Mouse (Mus musculus) heart, adult 2 months (tissue): ENCODE measurements around the gene Itln1. TPM values are rescaled to one million over a fixed set of nuclear protein-coding genes. Genes with fewer than 3 reads are reported as not detected.
A peak's percentile ranks its signal among the peaks of the same experiment; 100 is the strongest.

Source experiments
- DNase-seq, 2 experiments: peaks; one replicate each; pipeline ENCODE4 v3.0.0; 2021
- H3K27ac ChIP-seq: fragments of 200-600 bp; 2 replicates; pipeline ENCODE4 v1.8.1; 2022
- H3K27me3 ChIP-seq: fragments of 200-500 bp; 2 replicates; pipeline ENCODE4 v1.6.1; 2012; ENCODE audit warnings: mild to moderate bottlenecking, low read length, inconsistent platforms, mixed read lengths; ENCODE audit not compliant: control insufficient read depth, insufficient read depth
- H3K36me3 ChIP-seq: fragments of 200-500 bp; 2 replicates; pipeline ENCODE4 v1.6.1; 2012; ENCODE audit warnings: low read length, inconsistent platforms; ENCODE audit not compliant: control insufficient read depth, insufficient read depth
- H3K4me1 ChIP-seq: fragments of 200-500 bp; 2 replicates; pipeline ENCODE4 v1.6.1; 2011; ENCODE audit warnings: low read length; ENCODE audit not compliant: control insufficient read depth, insufficient read depth
- H3K4me3 ChIP-seq: fragments of 200-600 bp; 2 replicates; pipeline ENCODE4 v1.8.1; 2022
- H3K79me2 ChIP-seq: fragments of 200-500 bp; replicated peaks from 2 replicates; pipeline ENCODE4 v1.6.1; 2012; ENCODE audit warnings: mild to moderate bottlenecking, inconsistent platforms, low read length, moderate library complexity, mixed read lengths; ENCODE audit not compliant: control insufficient read depth, insufficient read depth
- H3K9ac ChIP-seq: fragments of 200-500 bp; 2 replicates; pipeline ENCODE4 v1.6.1; 2012; ENCODE audit warnings: low read depth, mild to moderate bottlenecking, control low read depth, inconsistent platforms, low read length, mixed read lengths
- CTCF ChIP-seq: fragments of 200-600 bp; IDR thresholded peaks from 2 replicates; pipeline ENCODE4 v1.8.1; 2022; ENCODE audit warnings: antibody characterized with exemption, mild to moderate bottlenecking, moderate library complexity
- EP300 ChIP-seq: fragments of 200-500 bp; IDR thresholded peaks from 2 replicates; pipeline ENCODE4 v1.6.1; 2011; ENCODE audit warnings: low read depth, low read length, control low read depth; ENCODE audit not compliant: insufficient read depth
- POLR2A ChIP-seq: fragments of 200-500 bp; IDR thresholded peaks from 2 replicates; pipeline ENCODE4 v1.6.1; 2011; ENCODE audit warnings: mild to moderate bottlenecking, low read depth, low read length, control low read depth; ENCODE audit not compliant: insufficient read depth
- WGBS: fragments of 180-500 bp; shearing (Covaris S2); methylation state at CpG from one replicate; pipeline ENCODE4 v1.1.7; 2018; 5-methylcytosine and 5-hydroxymethylcytosine counted together
- intact Hi-C: fragments of 180-260 bp; cut with DNase I; formaldehyde crosslinking; loops from one replicate; pipeline ENCODE4 v1.15.1; 2025
- polyA plus RNA-seq: library from polyadenylated mRNA; depleted of rRNA; stranded (reverse); fragments of >200 nt; gene quantifications from 2 replicates; pipeline ENCODE4 v1.2.3, GENCODE M21; 2012
- total RNA-seq, 2 experiments: library from RNA; stranded (reverse); gene quantifications; 2 replicates each; pipeline ENCODE4 v1.2.3; 2021

Itln1 gene
- total and polyA plus RNA-seq, 3 experiments = 0.16 TPM; not detected in 2

DNA sequence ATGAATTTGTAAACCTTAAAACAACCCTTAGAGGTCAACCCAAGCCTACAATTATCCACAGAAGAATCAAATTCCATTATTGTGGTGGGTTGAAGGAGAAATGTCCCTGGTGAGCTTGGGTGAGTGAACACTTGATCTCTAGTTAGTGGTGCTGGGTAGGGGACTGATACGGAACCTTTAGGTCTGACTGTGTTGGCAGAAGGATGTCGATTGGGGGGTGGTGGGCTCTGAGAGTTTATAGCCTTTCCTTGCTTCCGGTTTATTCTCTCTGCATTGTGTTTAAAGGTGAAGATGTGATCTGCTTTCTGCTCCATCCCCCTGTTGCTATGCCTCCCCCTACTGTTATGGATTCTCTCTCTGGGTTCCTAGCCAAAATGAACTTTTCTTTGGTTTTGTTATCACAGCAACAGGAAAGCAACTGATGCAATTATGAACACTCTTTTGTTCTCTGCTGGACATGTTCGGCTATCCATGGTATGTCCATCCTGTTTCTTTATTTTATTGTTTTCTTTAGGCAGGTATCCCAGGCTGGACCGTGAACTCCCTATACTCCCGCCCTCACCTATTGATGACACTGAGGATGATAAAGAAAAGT, 34.0 kb downstream of the Itln1 start:
- intact Hi-C loops = loop anchor here (10.0 kb wide), 1 partner anchor 396 kb away; no protein-coding TSS in a partner anchor
- H3K36me3 ChIP-seq = no peaks in the 10 kb centered on the region
- H3K27ac ChIP-seq = no peak overlapping the region
- 45% methylated on average over 6 of the region's 6 CpGs for whole genome bisulfite sequencing
- no peaks in the 10 kb centered on the region for H3K27me3 ChIP-seq
- H3K9ac ChIP-seq = no peak overlapping the region
- TF ChIP-seq POLR2A (no peak), EP300 (no peak), CTCF (no peak)
- H3K79me2 ChIP-seq = no peaks in the 10 kb centered on the region
- no peaks in the 10 kb centered on the region for H3K4me1 ChIP-seq
- no peak overlapping the region for H3K4me3 ChIP-seq
- DNase-seq = no peak

DNA sequence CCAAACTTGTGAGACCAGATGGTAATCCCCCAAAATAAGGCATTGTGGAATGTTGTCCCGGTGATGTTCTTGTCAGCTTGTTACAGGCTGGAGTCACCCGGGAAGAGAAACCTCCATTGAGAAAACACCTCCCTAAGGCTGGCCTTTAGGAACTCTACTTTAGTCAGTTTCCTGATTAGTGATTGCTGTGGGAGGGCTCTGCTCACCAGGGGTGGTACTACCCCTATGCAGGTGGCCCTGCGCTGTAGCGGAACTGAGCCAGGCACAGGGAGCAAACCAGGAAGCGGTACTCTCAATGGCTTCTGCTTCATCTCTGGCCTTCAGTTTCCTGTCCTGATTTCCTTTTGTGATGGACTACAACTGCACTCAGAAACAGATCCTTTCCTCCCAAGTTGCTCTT, 35.2 kb downstream of the Itln1 start:
- DNase-seq = no peak
- no peaks in the 10 kb centered on the region for H3K36me3 ChIP-seq
- H3K9ac ChIP-seq = no peak overlapping the region
- H3K4me3 ChIP-seq = no peak overlapping the region
- no peak for TF ChIP-seq POLR2A
- no peaks in the 10 kb centered on the region for H3K4me1 ChIP-seq
- no peak overlapping the region for H3K27ac ChIP-seq
- no peaks in the 10 kb centered on the region for H3K79me2 ChIP-seq
- H3K27me3 ChIP-seq = no peaks in the 10 kb centered on the region
- intact Hi-C loops = loop anchor here (10.0 kb wide), 1 partner anchor 395 kb away; no protein-coding TSS in a partner anchor
- WGBS = 58% methylated on average over 5 of the region's 5 CpGs

DNA sequence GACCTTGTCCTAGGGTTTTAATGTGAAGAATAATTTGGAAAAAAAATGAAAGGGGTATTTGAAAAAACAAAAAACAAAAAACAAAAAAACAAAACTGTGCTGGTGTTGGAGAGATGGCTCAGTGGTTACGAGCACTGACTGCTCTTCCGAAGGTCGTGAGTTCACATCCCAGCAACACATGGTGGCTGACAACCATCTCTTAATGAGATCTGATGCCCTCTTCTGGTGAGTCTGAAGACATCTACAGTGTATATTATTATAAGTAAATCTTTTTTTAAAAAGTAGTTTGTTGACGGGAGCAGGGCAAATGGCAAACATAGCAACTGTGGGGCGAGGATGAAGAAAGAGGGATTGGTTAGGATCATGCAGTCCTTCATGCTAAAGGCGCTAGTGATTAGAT, 39.7 kb downstream of the Itln1 start:
- no peak overlapping the region for H3K27ac ChIP-seq
- no peaks in the 10 kb centered on the region for H3K36me3 ChIP-seq
- no peaks in the 10 kb centered on the region for H3K79me2 ChIP-seq
- intact Hi-C loops = no loop called here
- TF ChIP-seq POLR2A = no peak
- no peak for TF ChIP-seq EP300
- TF ChIP-seq CTCF = no peak
- H3K9ac ChIP-seq = no peak overlapping the region
- no peaks in the 10 kb centered on the region for H3K4me1 ChIP-seq
- WGBS = 92% methylated on average over 6 of the region's 6 CpGs
- H3K27me3 ChIP-seq = no peaks in the 10 kb centered on the region
- no peak overlapping the region for H3K4me3 ChIP-seq
- no peak for DNase-seq

DNA sequence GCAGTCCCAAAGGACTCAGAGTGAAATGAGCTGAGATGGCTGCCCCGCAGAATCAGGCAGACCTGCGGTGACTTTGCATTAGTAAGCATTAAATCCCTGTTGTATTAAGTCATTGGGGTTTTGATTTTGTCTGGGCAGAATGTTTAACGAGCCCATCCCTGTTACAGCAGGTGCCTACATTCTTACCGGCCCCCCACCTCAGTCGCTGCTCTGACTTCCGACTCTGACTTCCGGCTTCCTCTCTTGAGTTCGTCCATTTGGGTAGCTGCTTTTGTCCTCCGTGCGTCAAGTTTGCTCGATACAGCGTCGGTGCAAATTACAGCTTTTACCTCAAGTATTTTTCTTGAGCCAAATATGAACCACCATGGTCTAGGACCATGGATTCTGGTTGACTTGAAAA, 40.9 kb downstream of the Itln1 start:
- intact Hi-C loops = no loop called here
- no peaks in the 10 kb centered on the region for H3K36me3 ChIP-seq
- TF ChIP-seq POLR2A (no peak), CTCF (no peak), EP300 (no peak)
- DNase-seq = no peak
- 90% methylated on average over 13 of the region's 13 CpGs for WGBS
- H3K9ac ChIP-seq = no peak overlapping the region
- no peaks in the 10 kb centered on the region for H3K27me3 ChIP-seq
- H3K27ac ChIP-seq = no peak overlapping the region
- H3K4me3 ChIP-seq = no peak overlapping the region
- H3K4me1 ChIP-seq = no peaks in the 10 kb centered on the region
- H3K79me2 ChIP-seq = no peaks in the 10 kb centered on the region

DNA sequence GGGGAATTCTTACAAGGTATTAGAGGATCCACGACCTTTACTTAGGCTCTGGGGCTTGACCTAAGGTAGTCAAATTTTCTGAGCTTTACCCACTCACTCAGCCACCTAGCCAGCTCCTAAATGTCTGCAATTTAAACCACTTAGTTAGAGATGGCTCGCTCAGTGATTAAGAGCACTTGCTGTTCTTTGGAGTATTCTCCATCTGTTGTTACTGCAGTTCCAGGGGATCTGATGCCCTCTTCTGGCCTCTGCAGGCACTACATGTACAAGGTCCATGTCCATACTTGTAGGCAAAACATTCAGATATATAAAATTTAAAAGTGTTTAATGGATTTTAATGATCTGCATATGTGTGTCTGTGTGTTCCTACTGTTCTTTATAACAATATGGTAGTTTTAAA, 56.1 kb downstream of the Itln1 start:
- Histone ChIP-seq H3K27ac (no peak overlapping the region), H3K9ac (no peak overlapping the region), H3K36me3 (no peaks in the 10 kb centered on the region), H3K4me1 (no peaks in the 10 kb centered on the region), H3K4me3 (no peak overlapping the region), H3K79me2 (no peaks in the 10 kb centered on the region), H3K27me3 (no peaks in the 10 kb centered on the region)
- WGBS = 35% methylated on average over 2 of the region's 2 CpGs
- peak; percentile 64 to 81 for DNase-seq
- TF ChIP-seq POLR2A (no peak), CTCF (peak; percentile 96), EP300 (0 out of 2 replicates have a peak, but pooled peaks have one; percentile 58)
- intact Hi-C loops = loop anchor here (1.0 to 10.0 kb wide), 3 partner anchors 66 to 364 kb away; partner anchors contain the start of gene Cfap126

DNA sequence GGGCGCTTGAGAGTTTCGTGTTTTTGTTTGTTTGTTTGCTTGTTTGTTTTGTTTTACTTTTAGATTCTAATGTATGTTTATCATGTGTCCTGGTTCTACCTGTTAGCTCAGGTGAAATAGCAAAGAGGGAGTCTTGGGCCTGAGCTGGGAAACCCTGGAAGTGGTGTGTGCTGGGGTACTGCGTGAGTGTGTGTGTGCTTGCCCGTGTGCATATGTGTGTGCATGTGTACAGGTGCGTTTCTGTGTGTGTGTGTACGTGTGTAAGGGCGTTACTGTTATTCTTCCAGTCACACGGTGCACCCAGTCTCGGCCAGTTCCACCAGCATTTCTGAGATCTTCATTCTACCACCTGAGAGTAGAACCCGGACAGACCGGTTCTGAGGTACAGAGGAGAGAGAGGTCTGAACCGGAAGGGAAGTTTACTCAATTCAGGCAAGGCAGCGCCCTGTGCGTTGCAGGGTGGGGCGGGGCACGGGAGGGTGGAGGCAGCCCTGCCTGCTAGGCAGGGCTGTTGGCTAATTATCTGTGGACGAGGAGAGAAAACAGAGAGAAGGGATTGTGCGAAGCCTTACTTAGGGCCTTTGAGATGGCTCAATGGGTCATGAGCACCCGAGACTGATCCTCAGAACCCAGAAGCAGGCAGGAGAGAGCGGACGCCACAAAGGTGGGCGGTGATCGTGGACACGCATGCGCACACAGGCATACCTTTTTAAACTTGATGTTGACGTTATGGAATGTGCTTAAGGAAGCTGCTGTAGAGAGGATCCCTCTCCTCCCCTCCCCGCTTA, 57.1 kb downstream of the Itln1 start:
- no peak overlapping the region for H3K27ac ChIP-seq
- TF ChIP-seq EP300 = no peak
- no peak for TF ChIP-seq CTCF
- no peak for TF ChIP-seq POLR2A
- H3K36me3 ChIP-seq = no peaks in the 10 kb centered on the region
- 67% methylated on average over 27 of the region's 27 CpGs for WGBS
- peak in 1 of 2 experiments; percentile 22 for DNase-seq
- peak overlapping the region; percentile 16; the same call in 1 of the 2 replicates for H3K4me3 ChIP-seq
- H3K79me2 ChIP-seq = no peaks in the 10 kb centered on the region
- H3K4me1 ChIP-seq = no peaks in the 10 kb centered on the region
- intact Hi-C loops = loop anchor here (2.0 to 10.0 kb wide), 2 partner anchors 65 to 363 kb away; partner anchors contain the start of gene Cfap126
- H3K9ac ChIP-seq = no peak overlapping the region
- no peaks in the 10 kb centered on the region for H3K27me3 ChIP-seq
